Mouse (Mus musculus) adipocyte (in vitro differentiated cells): ENCODE measurements around the gene Csad.
A peak's percentile ranks its signal among the peaks of the same experiment; 100 is the strongest.

Source experiments
- DNase-seq: peaks from one replicate; pipeline ENCODE4 v3.0.0-alpha.2; 2016; ENCODE audit warnings: low spot score

The Csad gene

DNA sequence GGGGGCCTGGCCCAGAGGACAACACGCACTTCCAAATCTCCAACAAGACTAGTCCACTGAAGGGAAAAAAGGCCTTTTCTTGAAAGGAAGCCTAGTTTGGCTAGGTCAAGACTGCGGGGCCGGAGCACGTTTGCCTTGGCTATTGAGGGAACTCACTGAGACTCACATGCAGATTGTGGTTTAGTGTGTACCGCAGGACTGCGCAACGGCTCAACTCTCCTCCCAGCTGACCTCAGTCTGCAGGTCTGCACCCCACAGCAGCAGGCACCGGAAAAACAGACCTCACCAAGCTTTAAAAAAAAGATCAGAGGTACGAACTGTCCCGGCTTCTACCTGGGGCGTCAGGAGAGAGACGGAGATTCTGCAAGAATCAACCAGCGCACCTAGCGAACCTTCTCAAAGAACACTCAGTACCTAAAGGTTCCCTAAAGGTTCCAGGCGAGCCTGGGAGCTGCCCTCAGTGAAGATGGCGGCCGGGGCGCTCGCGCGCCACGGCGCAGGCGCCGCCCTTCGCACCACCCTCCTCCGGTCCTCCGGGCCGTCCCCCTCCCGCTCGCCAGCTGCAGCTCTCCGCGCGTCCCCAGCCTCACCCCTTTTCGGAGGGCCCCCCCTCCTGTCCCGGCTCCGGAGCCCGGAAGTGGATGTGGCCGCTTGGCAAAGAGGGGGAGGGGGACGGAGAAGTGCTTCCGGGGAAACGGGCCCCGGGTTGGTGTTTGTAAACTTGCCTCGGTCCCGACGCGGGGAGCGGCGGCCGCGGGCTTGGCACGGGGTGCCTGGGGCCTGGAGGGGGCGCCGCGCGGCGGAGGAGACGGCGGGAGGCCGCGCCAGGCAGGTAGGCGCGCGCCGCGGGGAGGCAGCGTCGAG is 1.3 kb downstream of the Csad start, which contains the start of gene Zfp740:
Gene Zfp740, plus strand, starts transcription at position 279 of the 864 bp plus-strand sequence.
- DNase-seq, result peak; percentile 98

DNA sequence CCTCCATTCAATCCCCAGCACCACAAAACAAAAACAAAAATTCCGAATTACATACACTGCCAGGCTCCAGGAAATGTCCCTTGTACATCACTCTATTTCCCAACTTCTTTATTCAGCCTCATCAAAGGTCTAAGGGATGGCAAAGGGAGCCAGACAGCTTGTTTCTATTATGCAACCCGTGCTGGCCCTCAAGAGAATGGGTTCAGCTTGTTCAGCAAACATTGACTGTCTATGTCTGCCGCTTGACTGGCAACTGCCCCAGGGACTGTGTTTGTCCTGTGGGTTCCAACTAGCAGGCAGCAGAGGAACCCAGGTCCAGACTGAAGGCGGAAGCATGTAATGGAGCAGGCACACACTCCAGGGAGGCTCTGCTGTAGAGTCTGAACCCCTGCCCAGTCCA is 5.7 kb downstream of the Csad start:
- DNase-seq, result peak; percentile 86

DNA sequence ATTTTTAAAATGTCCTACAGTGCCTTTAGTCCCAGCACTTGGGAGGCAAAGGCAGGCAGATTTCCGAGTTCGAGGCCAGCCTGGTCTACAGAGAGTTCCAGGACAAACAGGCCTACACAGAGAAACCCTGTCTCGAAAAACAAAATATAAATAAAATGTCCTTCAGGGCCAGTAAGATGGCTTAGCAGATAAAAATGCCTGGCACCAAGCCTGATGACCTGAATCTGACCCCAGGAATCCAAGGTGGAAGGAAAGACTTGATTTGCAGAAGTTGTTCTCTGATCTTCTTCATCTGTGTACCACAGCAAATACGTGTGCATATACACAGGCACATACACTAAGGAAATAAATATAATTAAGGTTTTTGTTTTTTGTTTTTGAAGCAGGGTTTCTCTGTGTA is 9.2 kb downstream of the Csad start:
- DNase-seq, result no peak

DNA sequence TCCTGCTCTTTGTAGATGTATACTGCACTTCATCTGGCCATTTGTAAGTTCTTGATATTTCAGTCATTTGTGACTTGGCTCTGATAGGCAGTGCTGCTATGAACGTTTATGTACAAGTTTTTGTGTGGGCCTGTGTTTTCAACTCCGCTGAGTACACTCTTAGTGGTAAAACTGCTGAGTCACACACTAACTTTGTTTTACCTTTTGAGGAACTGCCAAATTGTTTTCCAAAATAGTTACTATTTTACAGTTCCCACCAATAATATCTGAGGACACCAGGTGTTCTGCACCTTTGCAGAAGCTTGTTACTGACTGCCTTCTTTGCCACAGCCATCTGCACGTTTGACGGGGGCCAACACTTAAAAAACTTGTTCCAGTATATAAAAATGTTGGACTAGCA is 10.1 kb downstream of the Csad start:
- no peak for DNase-seq

GRCm38 (mm10) chr15:102193652-102194051 is 10.9 kb downstream of the Csad start:
- DNase-seq, result no peak

GRCm38 (mm10) chr15:102192820-102193386 is 11.6 kb downstream of the Csad start:
- no peak for DNase-seq

DNA sequence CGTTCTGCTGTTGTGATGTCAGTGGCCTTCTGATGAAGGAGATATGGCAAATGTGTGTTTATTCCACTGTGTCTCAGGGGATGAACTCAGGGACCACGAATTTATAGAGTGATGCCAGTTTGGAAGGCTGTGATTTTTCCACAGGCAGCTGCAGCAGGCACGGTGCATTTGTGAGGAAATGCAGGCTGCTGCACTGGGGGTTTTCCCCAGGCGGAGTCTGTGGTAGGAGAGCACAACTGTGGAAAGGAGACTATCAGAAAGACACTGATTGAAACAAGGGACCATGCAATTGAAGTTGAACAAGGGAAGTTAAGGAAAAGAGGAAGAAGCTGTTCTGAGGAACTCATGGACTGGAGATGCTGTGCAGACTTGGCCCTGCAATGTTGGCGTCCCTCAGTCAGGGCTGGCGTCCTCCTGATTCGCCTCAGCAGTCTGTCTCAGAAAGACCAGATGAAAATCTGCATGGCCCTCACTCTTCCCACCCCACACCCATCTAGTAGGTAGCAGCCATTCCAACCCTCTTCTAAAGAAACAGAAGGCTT is 12.2 kb downstream of the Csad start:
- no peak for DNase-seq

- no peak for DNase-seq
Measured at GRCm38 (mm10) chr15:102191699-102192098, 12.8 kb downstream of the Csad start.

DNA sequence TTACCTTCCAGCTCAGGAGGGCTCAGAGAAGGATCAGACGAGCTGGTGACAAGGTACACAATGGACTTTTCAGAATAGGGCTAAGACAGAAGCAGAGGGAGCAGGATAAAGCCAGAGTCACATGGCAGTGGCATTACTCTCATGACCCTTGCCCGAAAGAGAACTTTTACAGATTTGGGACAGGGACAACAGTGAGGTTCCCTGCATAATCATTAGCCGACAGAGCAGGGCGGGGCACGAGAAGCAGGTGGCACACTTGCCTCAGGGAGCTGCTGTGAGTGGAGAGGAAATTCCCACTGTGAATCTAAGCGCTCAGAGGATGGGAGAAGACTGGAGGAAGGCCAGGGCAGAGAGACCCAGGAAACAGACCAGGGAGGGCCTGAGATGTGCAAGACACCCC is 15.6 kb downstream of the Csad start:
- peak; percentile 58 for DNase-seq

- no peak for DNase-seq
Measured at GRCm38 (mm10) chr15:102188096-102188495, 16.4 kb downstream of the Csad start.

GRCm38 (mm10) chr15:102186239-102186638 is 18.3 kb downstream of the Csad start:
- DNase-seq, result no peak

- no peak for DNase-seq
Measured at GRCm38 (mm10) chr15:102183076-102183475, 21.4 kb downstream of the Csad start.

DNA sequence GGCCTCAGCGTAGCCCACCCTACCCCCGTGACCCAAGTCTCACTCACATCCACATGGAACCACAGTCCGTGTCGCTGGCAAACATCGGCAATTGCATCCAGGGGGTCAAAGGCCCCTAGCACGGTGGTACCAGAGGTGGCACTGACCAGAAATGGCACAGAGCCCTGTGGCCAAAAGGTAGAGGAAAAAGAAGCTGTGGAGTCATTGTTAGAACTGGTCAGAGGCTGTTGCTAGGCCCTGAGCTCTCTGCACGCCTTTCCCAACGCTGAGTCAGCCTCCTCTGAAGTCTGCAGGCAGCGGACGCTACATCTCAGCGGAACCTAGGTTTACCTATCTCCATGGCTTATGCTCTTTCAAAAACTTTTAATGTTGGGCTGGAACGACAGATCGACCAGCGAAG is 24.6 kb downstream of the Csad start:
- no peak for DNase-seq

- no peak for DNase-seq
Measured at GRCm38 (mm10) chr15:102179106-102179505, 25.4 kb downstream of the Csad start.

DNA sequence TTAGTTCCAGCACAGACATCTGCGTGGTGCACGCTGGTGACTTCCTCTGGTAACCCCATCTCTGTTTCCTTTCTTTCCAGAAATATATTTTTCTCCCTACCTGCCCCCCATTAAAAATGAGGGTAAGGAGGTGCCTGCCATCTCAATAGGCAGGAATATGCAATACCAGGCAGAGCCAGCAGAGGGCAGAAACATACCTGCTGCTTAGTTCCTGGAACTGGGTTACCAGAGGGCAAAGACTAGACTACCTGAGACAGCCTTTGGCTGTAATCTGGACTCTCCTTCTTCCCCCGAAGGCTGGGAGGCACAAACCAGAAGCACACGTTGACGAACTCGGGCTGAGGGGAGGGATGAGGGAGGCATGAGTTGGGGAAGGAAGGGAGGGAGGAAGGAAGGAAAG is 26.2 kb downstream of the Csad start:
- peak; percentile 78 for DNase-seq

DNA sequence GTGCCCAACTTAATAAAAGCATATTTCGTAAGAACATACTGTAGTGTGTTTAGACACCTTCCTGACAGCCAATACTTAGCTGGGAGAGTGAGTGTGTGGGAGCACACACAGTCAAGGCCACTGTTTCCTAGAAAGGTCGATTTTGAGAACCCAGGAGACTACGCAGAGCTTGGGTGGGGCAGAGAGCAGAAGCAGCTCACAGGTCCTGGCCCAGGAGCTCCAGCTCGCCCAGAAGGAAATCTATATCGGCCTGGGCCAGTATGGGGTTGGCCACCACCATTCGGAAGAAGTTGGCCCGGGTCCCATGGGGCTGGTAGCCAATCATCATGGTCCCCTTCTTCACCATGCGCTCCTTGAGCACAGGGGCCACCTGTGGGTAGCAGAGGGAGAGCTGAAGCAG is 27.1 kb downstream of the Csad start:
- DNase-seq, result no peak

- no peak for DNase-seq
Measured at GRCm38 (mm10) chr15:102176571-102177316, 27.8 kb downstream of the Csad start.

DNA sequence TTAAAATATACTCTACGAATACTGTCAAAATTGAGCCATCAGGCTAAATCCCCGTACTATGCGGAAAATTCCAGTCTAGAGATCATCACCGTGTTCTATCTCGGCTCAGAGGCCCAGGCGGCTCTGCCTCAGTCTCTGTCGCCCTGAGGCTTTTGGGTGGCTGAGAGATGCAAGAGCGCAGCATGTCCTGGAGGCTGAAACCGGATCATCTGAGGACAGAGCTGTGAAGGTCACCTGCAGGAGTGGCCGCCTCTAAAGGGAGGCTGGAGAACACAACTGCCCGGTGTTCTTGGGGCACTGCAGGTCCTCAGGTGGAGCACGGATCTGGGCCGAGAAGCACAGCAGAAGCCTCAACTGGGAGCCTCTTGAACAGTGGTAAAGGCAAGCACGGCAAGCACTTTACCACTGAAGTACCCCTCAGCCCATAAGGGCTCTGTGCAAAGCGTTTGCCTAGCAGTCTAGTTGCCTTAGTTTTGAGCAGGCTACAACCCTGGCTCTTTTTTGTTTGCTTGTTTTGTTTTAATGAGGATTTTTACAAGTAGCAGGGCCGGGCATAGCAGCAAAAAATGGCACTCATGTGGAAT is 28.7 kb downstream of the Csad start:
- DNase-seq, result no peak

DNA sequence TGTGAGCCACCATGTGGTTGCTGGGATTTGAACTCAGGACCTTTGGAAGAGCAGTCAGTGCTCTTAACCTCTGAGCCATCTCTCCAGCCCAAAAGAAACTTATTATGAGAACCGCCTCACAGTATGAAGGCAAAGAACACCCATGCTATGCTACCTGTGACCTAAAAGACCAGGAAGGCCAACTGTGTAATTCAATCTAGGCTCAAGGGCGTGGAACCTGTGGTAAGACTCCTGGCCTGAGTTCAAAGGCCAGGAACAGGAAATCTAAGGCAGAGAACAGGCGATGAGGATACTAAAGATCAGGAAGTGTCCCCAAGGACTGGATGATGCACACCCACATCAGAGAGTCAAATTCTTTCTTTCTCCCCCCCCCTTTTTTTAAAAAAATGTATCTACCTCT is 30.9 kb downstream of the Csad start:
- DNase-seq, result no peak

- DNase-seq, result no peak
Measured at GRCm38 (mm10) chr15:102169064-102169463, 35.5 kb downstream of the Csad start.

DNA sequence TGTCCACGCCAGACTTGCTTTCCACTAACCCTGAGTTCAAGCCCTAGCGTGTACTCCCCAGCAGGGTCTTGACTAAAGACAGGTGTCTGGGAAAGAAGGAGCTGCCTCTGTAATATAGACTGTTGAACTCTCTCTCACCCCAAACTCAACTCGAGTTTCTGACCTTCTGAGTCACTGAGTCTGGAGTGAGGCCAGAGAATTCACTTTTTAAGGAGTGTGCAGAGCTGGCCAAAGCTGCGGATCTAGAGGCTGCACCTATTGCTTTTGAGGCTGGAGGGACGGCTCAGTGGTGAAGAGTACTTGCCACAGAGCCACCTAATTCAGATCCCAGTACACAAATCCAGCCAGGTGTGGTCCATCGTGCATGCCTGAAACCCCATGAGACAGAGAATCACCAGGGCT is 36.9 kb downstream of the Csad start:
- DNase-seq, result peak; percentile 70

- DNase-seq, result no peak
Measured at GRCm38 (mm10) chr15:102165468-102166100, 38.9 kb downstream of the Csad start.
